Mouse (Mus musculus) heart, embryonic 11.5 days (tissue): Measurements from ENCODE around the gene Hnrnph2. TPM values are rescaled to one million over a fixed set of nuclear protein-coding genes. Genes with fewer than 3 reads are reported as not detected.

Experiments used
- ATAC-seq: fragments of 200-750 bp; cut with Nextera tagmentation; replicated peaks from 2 replicates; pipeline ENCODE4 v1.8.0; 2017; ENCODE audit warnings: moderate library complexity; ENCODE audit not compliant: insufficient number of reproducible peaks, low FRiP score, low TSS enrichment
- H3K27ac ChIP-seq: fragments of 300-500 bp; sonication (generic); 2 replicates; pipeline ENCODE4 v1.5.1; 2014; ENCODE audit warnings: mild to moderate bottlenecking, low read depth, low read length
- H3K27me3 ChIP-seq: fragments of 300-500 bp; sonication (generic); 2 replicates; pipeline ENCODE4 v1.6.1; 2014; ENCODE audit warnings: mild to moderate bottlenecking, low read length, mixed read lengths; ENCODE audit not compliant: control insufficient read depth, insufficient read depth
- H3K36me3 ChIP-seq: fragments of 300-500 bp; sonication (generic); 2 replicates; pipeline ENCODE4 v1.6.1; 2014; ENCODE audit warnings: mild to moderate bottlenecking, low read length, moderate library complexity, mixed read lengths; ENCODE audit not compliant: control insufficient read depth, insufficient read depth
- H3K4me1 ChIP-seq: fragments of 300-500 bp; sonication (generic); 2 replicates; pipeline ENCODE4 v1.6.1; 2014; ENCODE audit warnings: low read length; ENCODE audit not compliant: control insufficient read depth, insufficient read depth
- H3K4me2 ChIP-seq: fragments of 300-500 bp; sonication (generic); 2 replicates; pipeline ENCODE4 v1.6.1; 2014; ENCODE audit warnings: mild to moderate bottlenecking, moderate library complexity
- H3K4me3 ChIP-seq: fragments of 300-500 bp; sonication (generic); 2 replicates; pipeline ENCODE4 v1.5.1; 2014; ENCODE audit warnings: low read depth, low read length
- H3K9ac ChIP-seq: fragments of 300-500 bp; sonication (generic); 2 replicates; pipeline ENCODE4 v1.6.1; 2014; ENCODE audit warnings: mild to moderate bottlenecking, low read depth, low read length, moderate library complexity
- H3K9me3 ChIP-seq: fragments of 300-500 bp; sonication (generic); replicated peaks from 2 replicates; pipeline ENCODE4 v1.6.1; 2016; ENCODE audit warnings: low read length; ENCODE audit not compliant: control insufficient read depth
- WGBS: fragments of 180-500 bp; shearing (Covaris S2); extraction: QIAGEN DNeasy Blood & Tissue Kit; methylation state at CpG from one replicate; pipeline ENCODE4 v1.1.7; 2014; ENCODE audit not compliant: insufficient replicate concordance; 5-methylcytosine and 5-hydroxymethylcytosine counted together
- polyA plus RNA-seq: library from polyadenylated mRNA; unstranded; fragments of >200 nt; fragmentation: Nextera tagmentation; extraction: Ambion mirVana; gene quantifications from 2 replicates; pipeline ENCODE4 v1.2.1, GENCODE M21; 2014

The Hnrnph2 gene
- polyA plus RNA-seq, 1 experiment from 2014 or later: 83.0 TPM

- no peak overlapping the region for H3K9ac ChIP-seq
- H3K27me3 ChIP-seq: no peaks in the 10 kb centered on the region
- H3K36me3 ChIP-seq: no peaks in the 10 kb centered on the region
- no peak for ATAC-seq
- H3K9me3 ChIP-seq: no peaks in the 10 kb centered on the region
- H3K4me3 ChIP-seq: no peak overlapping the region
- no peak overlapping the region for H3K27ac ChIP-seq
- no peak overlapping the region for H3K4me2 ChIP-seq
- H3K4me1 ChIP-seq: no peaks in the 10 kb centered on the region
- 48% methylated on average over 1 of the region's 1 CpGs for WGBS
These were observed 51.1 kb downstream of the Hnrnph2 start for GRCm38 (mm10) chrX:134652061-134652460.

Other genes starting within 250 kb of the Hnrnph2 start
- 0.59 and 0.93 TPM in 2 replicates for gene Drp2, start 196.6 kb upstream of the Hnrnph2 start, polyA plus RNA-seq
- gene Taf7l, start 124.7 kb upstream of the Hnrnph2 start, polyA plus RNA-seq: not detected in 2 replicates
- gene Timm8a1, start 59.3 kb upstream of the Hnrnph2 start, polyA plus RNA-seq: 79.3 and 82.1 TPM in 2 replicates
- gene Btk, start 17.6 kb upstream of the Hnrnph2 start, polyA plus RNA-seq: 1.4 and 2.1 TPM in 2 replicates
- 303 TPM in 2 replicates for gene Rpl36a, start 15.5 kb upstream of the Hnrnph2 start, polyA plus RNA-seq
- 3.7 TPM in 2 replicates for gene Gla, start 54 bp upstream of the Hnrnph2 start, polyA plus RNA-seq
- 4.6 and 5.1 TPM in 2 replicates for gene Armcx4, start 85.3 kb downstream of the Hnrnph2 start, polyA plus RNA-seq
- 36.1 and 40.5 TPM in 2 replicates for gene Armcx1, start 116.8 kb downstream of the Hnrnph2 start, polyA plus RNA-seq
- gene Armcx6, start 150.2 kb downstream of the Hnrnph2 start, polyA plus RNA-seq: 16.6 and 18.4 TPM in 2 replicates
- gene Armcx3, start 155.4 kb downstream of the Hnrnph2 start, polyA plus RNA-seq: 82.0 and 94.0 TPM in 2 replicates
- 58.1 and 75.6 TPM in 2 replicates for gene Armcx2, start 208.0 kb downstream of the Hnrnph2 start, polyA plus RNA-seq